Mouse (Mus musculus): ENCODE data around the gene Swap70.

Swap70 gene

GRCm38 (mm10) chr7:110237837-110238451, 16.4 kb downstream of the Swap70 start:
- no peak for DNase-seq (ENCODE audit: low read depth)

- no peak for DNase-seq (ENCODE audit: low read depth)
These were observed 18.1 kb downstream of the Swap70 start for GRCm38 (mm10) chr7:110239590-110239989.

GRCm38 (mm10) chr7:110241472-110242289, 20.2 kb downstream of the Swap70 start:
- no peak for DNase-seq (ENCODE audit: low read depth)

GRCm38 (mm10) chr7:110242290-110242581, 20.7 kb downstream of the Swap70 start:
- no peak for DNase-seq (ENCODE audit: low read depth)

- DNase-seq (ENCODE audit: low read depth) = no peak
These were observed 23.6 kb downstream of the Swap70 start for GRCm38 (mm10) chr7:110245128-110245527.

GRCm38 (mm10) chr7:110246526-110246925, 25.0 kb downstream of the Swap70 start:
- DNase-seq (ENCODE audit: low read depth) = no peak

- DNase-seq (ENCODE audit: low read depth) = no peak
These were observed 26.3 kb downstream of the Swap70 start for GRCm38 (mm10) chr7:110247801-110248200.

GRCm38 (mm10) chr7:110248677-110249076, 27.2 kb downstream of the Swap70 start:
- no peak for DNase-seq (ENCODE audit: low read depth)

- peak; percentile 45 for DNase-seq (ENCODE audit: low read depth)
These were observed 32.4 kb downstream of the Swap70 start for GRCm38 (mm10) chr7:110253861-110254260.

GRCm38 (mm10) chr7:110254395-110254794, 32.9 kb downstream of the Swap70 start:
- no peak for DNase-seq (ENCODE audit: low read depth)

GRCm38 (mm10) chr7:110257059-110257458, 35.5 kb downstream of the Swap70 start:
- DNase-seq (ENCODE audit: low read depth) = no peak

GRCm38 (mm10) chr7:110258196-110258950, 36.9 kb downstream of the Swap70 start:
- no peak for DNase-seq (ENCODE audit: low read depth)

- no peak for DNase-seq (ENCODE audit: low read depth)
These were observed 38.6 kb downstream of the Swap70 start for GRCm38 (mm10) chr7:110259966-110260711.

- DNase-seq (ENCODE audit: low read depth) = no peak
These were observed 40.3 kb downstream of the Swap70 start for GRCm38 (mm10) chr7:110261807-110262206.

- no peak for DNase-seq (ENCODE audit: low read depth)
These were observed 41.1 kb downstream of the Swap70 start for GRCm38 (mm10) chr7:110262661-110263060.

- DNase-seq (ENCODE audit: low read depth) = no peak
These were observed 42.0 kb downstream of the Swap70 start for GRCm38 (mm10) chr7:110263474-110263873.

GRCm38 (mm10) chr7:110265796-110266195, 44.3 kb downstream of the Swap70 start:
- DNase-seq (ENCODE audit: low read depth) = peak; percentile 91

- no peak for DNase-seq (ENCODE audit: low read depth)
These were observed 45.5 kb downstream of the Swap70 start for GRCm38 (mm10) chr7:110267014-110267413.

GRCm38 (mm10) chr7:110267994-110268393, 46.5 kb downstream of the Swap70 start:
- DNase-seq (ENCODE audit: low read depth) = no peak

- DNase-seq (ENCODE audit: low read depth) = no peak
These were observed 47.0 kb downstream of the Swap70 start for GRCm38 (mm10) chr7:110268511-110268910.

GRCm38 (mm10) chr7:110269777-110270176, 48.3 kb downstream of the Swap70 start:
- no peak for DNase-seq (ENCODE audit: low read depth)

- no peak for DNase-seq (ENCODE audit: low read depth)
These were observed 48.9 kb downstream of the Swap70 start for GRCm38 (mm10) chr7:110270455-110270854.

All from naive thymus-derived CD4-positive, alpha-beta T cell, adult 2 months (primary cell).